Mouse (Mus musculus) cortical plate, adult 2 months (tissue): ENCODE measurements at regions not wholly inside any gene's neighbourhood (a gene's known extent, or its start where the extent isn't known, plus 50 kb on each side); places are given as distances from the start of the nearest gene placed in this dataset.

ENCODE experiments used
- H3K27ac ChIP-seq: fragments of 200-500 bp; 2 replicates; pipeline ENCODE4 v1.5.1; 2012; ENCODE audit warnings: low read length, control low read depth, inconsistent platforms; ENCODE audit not compliant: insufficient read depth
- H3K4me1 ChIP-seq: fragments of 200-500 bp; 2 replicates; pipeline ENCODE4 v1.6.1; 2011; ENCODE audit warnings: low read length; ENCODE audit not compliant: control insufficient read depth, insufficient read depth
- H3K4me3 ChIP-seq: fragments of 200-500 bp; 2 replicates; pipeline ENCODE4 v1.5.1; 2011; ENCODE audit warnings: mild to moderate bottlenecking, low read length, control low read depth; ENCODE audit not compliant: insufficient read depth
- CTCF ChIP-seq: fragments of 200-500 bp; IDR thresholded peaks from 2 replicates; pipeline ENCODE4 v1.5.1; 2011; ENCODE audit warnings: mild to moderate bottlenecking, control low read depth, low read length; ENCODE audit not compliant: insufficient read depth; ENCODE audit errors: extremely low read depth
- POLR2A ChIP-seq: fragments of 200-500 bp; IDR thresholded peaks from 2 replicates; pipeline ENCODE4 v1.6.1; 2011; ENCODE audit warnings: mild to moderate bottlenecking, low read length, control low read depth; ENCODE audit not compliant: insufficient read depth; ENCODE audit errors: extremely low read depth

DNA sequence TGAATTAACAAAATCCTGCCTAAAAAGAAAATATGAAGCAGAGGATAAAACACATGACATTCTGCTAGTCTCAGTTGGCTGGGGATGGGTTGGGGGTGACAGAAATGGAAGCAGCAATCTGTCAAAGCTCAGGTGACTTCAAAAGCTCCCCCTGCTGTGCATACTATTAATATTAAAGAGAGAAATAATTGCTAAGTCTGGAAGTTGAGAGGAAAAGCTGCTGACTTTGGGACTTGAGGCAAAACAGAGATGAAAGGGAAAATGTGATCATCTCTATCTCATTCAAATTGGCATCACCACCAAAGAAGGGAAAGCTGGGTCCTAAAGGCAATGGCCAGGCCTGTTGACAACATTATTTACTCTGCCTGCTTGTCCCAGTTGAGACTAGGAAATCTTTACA lies 90.8 kb downstream of the Rpe65 start:
- no peak overlapping the region for H3K27ac ChIP-seq
- TF ChIP-seq CTCF = no peak
- TF ChIP-seq POLR2A = no peak
- H3K4me3 ChIP-seq = no peak overlapping the region
- no peaks in the 10 kb centered on the region for H3K4me1 ChIP-seq

DNA sequence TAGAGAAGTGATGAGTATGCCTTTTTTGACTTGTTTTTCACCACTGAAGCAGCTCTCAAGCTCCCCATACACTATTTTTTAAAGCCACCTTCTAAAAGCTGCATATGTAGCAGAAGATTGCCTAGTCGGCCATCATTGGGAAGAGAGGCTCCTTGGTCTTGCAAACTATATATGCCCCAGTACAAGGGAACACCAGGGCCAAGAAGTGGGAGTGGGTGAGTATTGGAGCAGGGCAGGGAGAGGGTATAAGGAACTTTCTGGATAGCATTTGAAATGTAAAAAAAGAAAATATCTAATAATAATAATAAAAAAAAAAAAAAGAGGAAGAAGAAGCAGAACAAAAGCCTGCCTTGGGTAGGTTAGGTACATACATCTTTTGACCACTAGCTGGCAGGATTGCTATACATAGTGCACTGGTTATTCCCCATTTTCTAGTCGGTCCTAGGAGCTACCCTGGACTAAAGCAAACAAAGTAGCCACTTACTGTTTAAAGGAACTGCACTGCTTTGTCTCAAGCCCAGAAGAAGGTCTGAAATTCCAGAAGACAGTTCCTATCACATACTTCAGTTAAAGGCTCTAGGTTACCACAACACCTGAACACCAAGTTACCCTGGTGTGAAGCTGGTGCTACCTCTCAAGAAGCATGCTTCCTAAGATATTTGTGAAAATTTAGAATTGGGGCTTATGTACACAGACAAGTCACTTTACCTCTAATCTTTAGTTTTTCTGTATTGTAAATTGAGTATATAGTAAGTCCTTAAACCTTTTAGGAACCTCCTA lies 114.9 kb upstream of the Wls start:
- TF ChIP-seq POLR2A (no peak), CTCF (peak; percentile 41)
- Histone ChIP-seq H3K27ac (no peak overlapping the region), H3K4me3 (no peak overlapping the region), H3K4me1 (no peaks in the 10 kb centered on the region)

DNA sequence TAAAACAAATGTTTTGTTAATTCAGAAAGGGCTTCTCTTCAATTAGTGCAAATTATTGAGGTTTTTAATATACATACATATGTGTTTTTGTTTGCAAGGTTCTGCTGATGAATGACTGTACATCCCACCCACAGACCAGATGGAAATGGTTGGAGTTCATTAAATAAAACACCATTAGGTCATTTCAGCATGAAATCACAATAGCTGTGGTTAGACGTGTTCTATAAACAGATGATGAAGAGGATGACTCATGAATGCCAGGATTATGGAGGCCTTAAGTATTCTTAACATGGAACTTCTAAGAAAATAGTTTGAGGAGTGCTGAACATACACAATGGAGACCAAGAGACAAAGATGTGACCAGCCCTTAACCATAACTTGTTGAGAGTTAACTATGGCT lies 107.3 kb upstream of the Wls start:
- no peak overlapping the region for H3K27ac ChIP-seq
- TF ChIP-seq POLR2A = no peak
- TF ChIP-seq CTCF = no peak

DNA sequence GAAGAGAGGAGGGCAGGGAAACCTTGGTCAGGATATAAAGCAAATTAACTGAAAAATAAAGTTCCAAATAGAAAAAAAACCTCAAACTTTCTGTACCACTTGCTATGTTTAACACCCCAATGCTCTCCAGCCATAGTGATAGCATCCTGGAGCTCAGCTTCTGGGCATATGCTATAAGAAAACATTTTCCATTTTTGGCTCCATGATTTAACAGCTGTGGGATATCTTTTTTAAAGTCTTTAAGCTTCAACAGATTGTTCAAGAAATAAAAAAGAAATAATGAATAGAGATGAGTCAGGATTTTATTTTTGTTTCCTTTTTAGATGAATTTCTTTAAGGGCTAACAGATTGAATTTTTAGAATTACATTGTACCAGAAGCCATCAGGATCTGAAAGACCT lies 106.3 kb upstream of the Wls start:
- Histone ChIP-seq H3K27ac (no peak overlapping the region), H3K4me1 (no peaks in the 10 kb centered on the region), H3K4me3 (no peak overlapping the region)
- TF ChIP-seq CTCF (no peak), POLR2A (no peak)

More for the DNA sequence above, 107.3 kb upstream of the Wls start:
- no peak overlapping the region for H3K4me3 ChIP-seq
- H3K4me1 ChIP-seq = no peaks in the 10 kb centered on the region

DNA sequence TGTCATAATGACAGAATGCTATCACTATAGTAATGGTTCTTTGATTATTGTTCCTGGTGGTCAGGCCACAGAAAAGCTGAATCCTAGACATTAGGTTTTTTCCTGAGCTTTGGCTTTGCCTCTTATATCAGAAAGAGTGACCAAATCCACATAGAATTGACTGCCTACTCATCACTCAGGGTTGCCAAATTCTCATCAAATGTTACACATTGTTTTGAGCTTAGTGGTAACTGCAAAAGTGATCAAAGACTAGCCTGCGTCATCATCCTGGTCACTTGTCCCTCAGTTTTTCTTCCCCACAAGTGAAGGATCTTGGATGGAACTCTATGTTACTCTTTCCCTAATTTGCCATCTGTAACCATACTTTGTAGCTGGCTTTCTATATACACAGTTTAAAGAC lies 104.9 kb upstream of the Wls start:
- Histone ChIP-seq H3K4me3 (no peak overlapping the region), H3K27ac (no peak overlapping the region), H3K4me1 (no peaks in the 10 kb centered on the region)
- TF ChIP-seq CTCF (no peak), POLR2A (no peak)

DNA sequence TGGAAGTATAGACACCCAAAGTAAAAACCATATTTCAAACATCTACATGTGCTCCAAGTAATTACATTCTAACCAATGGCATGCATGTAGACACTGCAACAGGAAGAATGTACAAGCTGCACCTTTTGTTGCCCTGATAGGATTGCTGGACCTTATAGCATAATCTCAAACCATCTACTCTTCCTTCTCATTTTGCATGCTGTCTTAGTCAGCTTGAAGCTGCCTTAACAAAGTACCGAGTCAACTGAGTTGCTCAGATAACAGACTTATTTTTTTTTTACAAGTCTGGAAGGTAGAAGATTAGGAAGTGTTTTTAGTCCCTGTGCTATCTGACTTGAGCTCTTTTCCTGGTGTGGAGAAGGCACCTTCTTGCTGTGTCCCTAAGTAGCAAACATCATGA lies 103.4 kb upstream of the Wls start:
- H3K27ac ChIP-seq = no peak overlapping the region
- no peaks in the 10 kb centered on the region for H3K4me1 ChIP-seq
- no peak overlapping the region for H3K4me3 ChIP-seq
- no peak for TF ChIP-seq POLR2A
- TF ChIP-seq CTCF = no peak

DNA sequence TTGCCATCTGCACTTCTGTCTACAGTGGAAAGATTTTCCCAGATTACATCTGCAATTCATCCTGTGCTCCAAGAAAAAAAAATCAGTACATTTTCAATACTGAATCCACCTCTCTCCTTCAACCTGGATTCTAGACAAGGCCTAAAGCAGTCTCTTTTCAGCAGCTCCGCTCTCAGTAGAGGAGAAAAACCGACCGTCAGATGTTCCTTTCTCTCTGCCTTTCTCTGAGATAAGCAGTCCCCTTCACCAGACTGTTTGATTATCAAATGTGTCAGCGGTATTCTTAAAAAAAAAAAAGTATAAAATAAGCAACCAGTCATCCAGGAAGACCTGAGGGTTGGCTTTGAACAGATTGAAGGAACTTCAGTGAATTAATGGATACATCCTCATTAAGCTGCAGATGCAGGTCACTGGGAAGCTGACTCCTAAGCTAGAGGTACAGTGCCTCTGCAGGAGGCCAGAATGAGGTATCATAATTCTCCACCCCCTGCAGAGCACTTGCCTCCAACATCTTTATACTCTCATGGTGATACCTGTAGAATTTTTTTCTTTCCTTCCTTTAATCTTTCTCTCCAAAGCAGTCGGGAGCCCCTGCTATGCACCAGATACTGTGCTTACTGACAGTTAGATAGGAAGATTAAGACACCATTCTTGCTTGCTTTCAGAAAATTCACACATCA lies 98.7 kb upstream of the Wls start:
- TF ChIP-seq POLR2A = no peak
- TF ChIP-seq CTCF = no peak
- H3K4me1 ChIP-seq = no peaks in the 10 kb centered on the region
- H3K27ac ChIP-seq = no peak overlapping the region
- no peak overlapping the region for H3K4me3 ChIP-seq

DNA sequence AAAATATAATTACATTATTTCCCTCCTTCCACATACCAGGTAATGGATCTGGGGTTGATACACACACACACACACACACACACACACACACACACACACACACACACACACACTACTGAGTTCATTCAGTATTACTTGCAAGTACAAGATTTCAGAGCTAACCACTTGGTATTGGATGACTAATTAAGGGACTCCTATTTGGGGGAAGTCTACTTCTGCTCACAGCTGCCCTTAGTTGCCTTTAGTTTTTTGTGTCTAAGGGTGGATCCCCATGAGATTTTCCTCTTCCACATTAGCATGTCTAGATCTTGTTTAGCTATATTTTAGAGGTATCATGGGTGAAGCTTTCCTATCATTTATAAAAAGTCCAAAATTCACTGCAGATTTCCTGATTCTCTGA lies 97.7 kb upstream of the Wls start:
- TF ChIP-seq CTCF (no peak), POLR2A (no peak)
- H3K4me3 ChIP-seq = no peak overlapping the region

DNA sequence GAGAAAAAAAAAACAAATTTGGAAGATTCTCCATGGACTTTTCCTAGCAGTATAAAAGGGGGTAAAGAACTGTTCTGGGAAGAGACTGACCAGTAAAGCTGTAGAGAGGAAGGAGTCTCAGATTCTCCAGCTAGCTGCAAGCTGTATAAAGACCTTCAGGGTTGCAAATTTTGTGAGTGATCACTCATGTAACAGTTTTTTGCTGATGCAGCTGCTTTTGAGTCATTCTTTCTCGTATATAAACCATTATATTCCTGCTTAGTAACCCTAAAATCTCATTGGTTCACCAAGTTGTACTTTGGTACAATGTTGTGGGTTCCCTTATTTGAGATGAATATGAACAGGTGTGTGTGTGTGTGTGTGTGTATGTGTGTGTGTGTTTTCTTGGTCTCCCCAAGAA lies 79.7 kb upstream of the Wls start:
- TF ChIP-seq POLR2A (no peak), CTCF (no peak)
- H3K4me3 ChIP-seq = no peak overlapping the region
- H3K4me1 ChIP-seq = no peaks in the 10 kb centered on the region
- H3K27ac ChIP-seq = no peak overlapping the region

More for the DNA sequence above, 97.7 kb upstream of the Wls start:
- Histone ChIP-seq H3K4me1 (no peaks in the 10 kb centered on the region), H3K27ac (no peak overlapping the region)

DNA sequence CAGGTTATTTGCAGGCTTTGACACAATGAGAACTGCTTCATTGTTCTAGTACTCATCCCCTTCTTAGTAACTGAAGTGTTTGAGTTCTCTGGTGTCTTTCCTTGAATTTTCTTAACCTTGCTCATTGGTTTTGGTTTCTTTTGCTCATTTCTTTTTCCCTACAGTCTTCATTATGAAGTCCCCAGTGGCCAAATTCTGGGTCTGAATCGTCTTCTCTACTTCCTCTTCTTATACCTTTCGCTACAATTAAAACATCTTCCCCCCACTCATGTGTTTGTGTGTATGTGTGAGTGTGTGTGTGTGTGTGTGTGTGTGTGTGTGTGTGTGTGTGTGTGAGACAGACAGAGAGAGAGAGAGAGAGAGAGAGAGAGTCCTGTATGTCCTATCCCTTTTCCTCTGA lies 79.2 kb upstream of the Wls start:
- no peak overlapping the region for H3K27ac ChIP-seq
- no peak for TF ChIP-seq POLR2A
- no peak for TF ChIP-seq CTCF

More for the DNA sequence above, 79.2 kb upstream of the Wls start:
- Histone ChIP-seq H3K4me1 (no peaks in the 10 kb centered on the region), H3K4me3 (no peak overlapping the region)
